Mouse (Mus musculus) urinary bladder, postnatal 14 days (tissue): ENCODE measurements around the gene Gm10591.
"Not testable (repeated sequence)": the region's sequence is repeated elsewhere in the genome, so short reads cannot be mapped to it uniquely, and the experiment has no call there.

Experiments
- DNase-seq: peaks from one replicate; pipeline ENCODE4 v3.0.0; 2021; ENCODE audit warnings: low spot score

Gm10591 gene

DNA sequence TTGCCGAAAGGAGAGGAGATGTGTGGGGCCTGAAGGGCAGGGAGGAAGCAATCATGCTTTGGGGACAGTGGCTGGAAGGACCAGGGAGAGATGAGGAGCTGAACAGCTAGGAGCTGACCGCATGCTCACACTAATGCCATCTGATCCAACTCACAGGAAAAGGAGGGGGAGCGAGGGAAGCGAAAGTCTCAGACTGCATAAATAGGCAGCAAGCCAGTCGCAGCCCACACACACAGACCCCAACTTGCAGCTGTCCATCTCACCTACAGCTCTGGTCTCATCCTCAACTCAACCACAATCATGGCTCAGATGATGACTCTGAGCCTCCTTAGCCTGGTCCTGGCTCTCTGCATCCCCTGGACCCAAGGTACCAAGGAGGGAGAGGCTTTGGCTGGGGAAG lies at the start of gene Gm10591:
Gene Gm10591, plus strand, starts transcription at position 301 of the 400 bp plus-strand sequence.
- not testable (repeated sequence) for DNase-seq

DNA sequence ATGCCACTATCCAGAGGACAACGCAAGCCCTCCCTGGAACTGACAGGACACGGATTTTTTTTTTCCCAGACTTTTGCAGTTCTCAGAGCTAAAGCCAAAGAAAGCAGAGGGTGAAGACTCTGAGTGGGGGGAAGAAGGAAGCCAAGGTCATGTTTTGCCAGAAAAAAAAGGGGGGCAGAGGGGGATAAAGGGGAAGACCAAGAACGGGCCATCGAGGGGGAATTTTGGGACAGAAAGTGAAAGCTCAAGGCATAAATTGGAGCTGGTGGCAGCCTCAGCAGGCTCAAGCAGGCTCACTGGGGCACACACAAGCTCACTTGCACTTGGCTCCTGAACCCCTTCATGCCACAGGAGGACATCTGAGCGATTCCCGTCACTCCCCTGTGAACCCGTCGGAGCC lies 17.4 kb downstream of the Gm10591 start, which contains the start of gene Gm2564:
Gene Gm2564, plus strand, starts transcription at position 301 of the 400 bp plus-strand sequence.
- not testable (repeated sequence) for DNase-seq

- not testable (repeated sequence) for DNase-seq
Measured at GRCm38 (mm10) chr4:42654951-42655350, 43.0 kb downstream of the Gm10591 start, which contains the start of gene Ccl27b. Ccl27b (plus strand) TSS chr4:42655251.

DNA sequence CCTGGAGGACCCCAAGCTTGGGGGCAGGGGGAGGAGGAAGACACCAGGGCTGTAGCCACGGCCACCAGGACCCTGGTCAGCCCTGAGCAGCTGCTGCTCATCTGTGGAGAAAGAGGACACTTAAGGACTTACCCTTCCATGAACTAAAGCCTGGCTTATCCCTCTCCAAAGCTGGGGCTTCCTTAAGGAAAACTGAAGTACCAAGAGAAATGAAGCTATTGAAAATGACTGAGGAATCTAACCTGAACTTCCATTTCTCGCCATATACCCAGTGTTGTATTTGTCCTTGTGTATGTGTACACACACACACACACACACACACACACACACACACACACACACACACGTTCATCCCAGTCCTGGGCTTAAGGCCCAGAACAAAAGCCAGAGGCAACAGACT lies 49.8 kb downstream of the Gm10591 start, which contains the start of gene Il11ra2:
Gene Il11ra2, minus strand, starts transcription at position 101 of the 400 bp plus-strand sequence.
- not testable (repeated sequence) for DNase-seq
